Mouse (Mus musculus): ENCODE data around the gene Ccdc30.

The Ccdc30 gene

DNA sequence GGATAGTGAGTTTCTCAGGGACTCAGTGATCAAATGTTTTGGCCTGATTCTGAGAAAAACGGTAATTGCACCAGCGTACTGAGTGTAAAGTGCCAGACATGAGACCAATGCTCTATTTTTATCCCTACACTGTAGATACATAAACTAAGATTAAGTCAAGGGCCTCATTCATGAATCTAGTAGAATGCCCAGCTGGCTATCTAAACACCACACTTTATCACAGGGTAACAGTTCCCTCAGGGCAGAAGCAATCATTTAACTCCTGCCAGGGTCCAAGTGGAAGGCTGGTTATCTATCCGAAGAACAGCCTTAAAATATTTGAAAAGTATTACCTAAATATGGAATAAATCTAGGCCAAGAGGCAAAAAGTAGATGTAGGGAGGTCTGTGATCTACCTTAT is 2.6 kb upstream of the Ccdc30 start:
- in situ Hi-C loops (cut with MboI; ENCODE audit: low sequenced_read_pairs): no loop called here

DNA sequence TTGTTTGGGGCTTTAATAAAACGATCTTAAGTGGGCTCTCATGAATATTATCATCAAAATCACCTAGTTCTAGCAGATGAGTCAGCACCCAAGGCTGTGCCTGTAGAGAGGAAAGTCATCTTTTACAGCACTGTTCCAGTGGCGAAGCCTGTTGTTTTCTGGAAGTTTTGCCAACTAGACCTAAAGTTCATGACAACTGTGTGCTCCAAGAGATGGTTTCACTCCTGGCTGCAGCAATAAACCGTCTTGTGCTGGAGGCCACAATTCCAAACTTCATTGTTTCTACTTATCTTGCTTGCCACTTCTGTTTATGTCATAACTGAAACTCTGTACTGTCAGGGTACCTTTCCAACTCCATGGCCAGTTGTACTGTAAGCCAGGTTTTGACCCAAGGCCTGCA is 1.9 kb upstream of the Ccdc30 start:
- in situ Hi-C loops (cut with MboI; ENCODE audit: low sequenced_read_pairs): no loop called here

DNA sequence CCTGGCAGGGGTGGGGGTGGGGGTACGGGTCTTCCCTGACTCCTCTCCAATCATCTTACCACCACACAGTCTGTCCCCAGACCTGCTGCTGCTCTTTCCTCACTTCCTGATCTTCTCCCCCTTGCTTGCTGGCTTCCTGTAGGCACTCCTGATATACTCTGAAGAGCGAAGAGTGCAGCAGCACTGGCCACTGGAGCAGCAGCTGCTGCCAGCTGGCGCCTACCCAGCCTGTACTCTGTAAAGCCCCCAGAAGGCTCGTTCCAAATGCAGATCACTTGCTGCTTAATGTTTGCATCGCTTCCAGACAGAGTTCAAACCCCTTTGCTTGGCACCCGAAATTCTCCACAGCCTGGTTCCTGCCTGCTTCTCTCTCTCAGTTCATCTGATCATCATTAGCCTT is 2.5 kb downstream of the Ccdc30 start:
- in situ Hi-C loops (cut with MboI; ENCODE audit: low sequenced_read_pairs): no loop called here

DNA sequence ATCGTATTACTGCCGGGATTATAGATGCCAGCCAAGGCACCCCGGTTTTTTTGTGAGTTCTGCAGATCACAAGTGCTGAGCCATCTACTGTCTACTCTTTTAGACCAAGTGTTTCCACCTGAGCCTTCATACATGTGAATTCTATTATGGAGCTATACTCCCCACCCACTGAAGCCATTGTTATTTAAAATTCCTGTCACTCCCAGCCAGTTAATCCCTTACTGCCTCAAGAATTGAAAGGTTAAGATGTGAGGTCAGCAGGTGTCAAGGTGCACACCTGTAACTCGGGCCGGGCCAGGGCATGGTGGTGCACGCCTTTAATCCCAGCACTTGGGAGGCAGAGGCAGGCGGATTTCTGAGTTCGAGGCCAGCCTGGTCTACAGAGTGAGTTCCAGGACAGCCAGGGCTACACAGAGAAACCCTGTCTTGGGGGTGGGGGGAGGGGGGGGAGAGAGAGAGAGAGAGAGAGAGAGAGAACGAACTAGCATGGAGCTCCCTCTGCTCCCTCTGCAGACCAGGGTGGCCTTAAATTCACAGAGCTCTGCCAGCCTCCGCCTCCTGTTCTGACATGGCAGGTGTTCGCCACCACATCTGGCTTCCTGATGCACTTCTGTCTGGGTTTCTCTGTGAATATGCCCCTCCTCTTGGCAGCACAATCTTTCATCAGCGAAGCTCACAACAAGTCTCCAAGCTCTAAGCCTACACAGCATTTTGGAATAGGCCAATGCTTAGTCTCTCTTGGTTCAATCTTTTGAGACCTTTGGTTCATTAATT is 3.3 kb downstream of the Ccdc30 start:
- in situ Hi-C loops (cut with MboI; ENCODE audit: low sequenced_read_pairs): no loop called here

DNA sequence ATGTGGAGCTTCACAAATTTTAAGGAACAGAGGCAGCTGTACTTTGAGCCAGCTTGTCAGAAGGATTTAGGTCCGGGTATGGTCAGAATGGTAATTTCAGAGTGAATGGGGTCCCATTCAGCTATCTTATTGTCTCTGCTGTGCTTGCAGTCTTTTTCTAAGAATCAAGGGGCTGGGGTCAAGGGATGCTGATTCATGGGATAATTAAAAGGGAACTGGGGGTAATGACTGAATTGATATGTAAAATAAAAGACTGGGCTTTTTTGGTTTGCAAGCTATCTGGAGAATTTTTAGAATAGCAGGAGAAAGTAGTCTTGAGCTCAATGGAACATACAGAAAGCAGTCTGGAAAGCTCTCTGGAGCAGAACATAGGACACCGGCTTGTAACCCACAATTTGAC is 11.9 kb downstream of the Ccdc30 start:
- in situ Hi-C loops (cut with MboI; ENCODE audit: low sequenced_read_pairs): no loop called here

DNA sequence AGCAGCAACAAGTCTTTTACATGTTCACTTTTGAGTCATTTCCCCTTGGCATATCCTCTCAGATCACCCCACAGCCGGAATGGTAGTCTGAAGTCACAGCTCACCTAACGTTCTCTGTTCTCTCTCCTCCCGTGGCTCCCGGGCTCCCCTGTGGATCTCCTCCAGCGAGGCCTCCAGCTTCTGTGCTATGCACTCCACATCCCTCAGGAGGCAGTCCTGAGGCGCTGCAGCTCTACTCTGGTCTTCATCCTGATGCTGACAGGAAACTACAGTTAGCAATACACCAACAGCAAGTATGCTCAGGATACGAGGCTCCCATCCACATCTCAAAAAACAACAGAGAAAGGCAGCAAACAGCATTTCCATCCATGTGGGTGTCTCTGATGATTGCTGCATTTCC is 14.4 kb downstream of the Ccdc30 start:
- in situ Hi-C loops (cut with MboI; ENCODE audit: low sequenced_read_pairs): no loop called here

DNA sequence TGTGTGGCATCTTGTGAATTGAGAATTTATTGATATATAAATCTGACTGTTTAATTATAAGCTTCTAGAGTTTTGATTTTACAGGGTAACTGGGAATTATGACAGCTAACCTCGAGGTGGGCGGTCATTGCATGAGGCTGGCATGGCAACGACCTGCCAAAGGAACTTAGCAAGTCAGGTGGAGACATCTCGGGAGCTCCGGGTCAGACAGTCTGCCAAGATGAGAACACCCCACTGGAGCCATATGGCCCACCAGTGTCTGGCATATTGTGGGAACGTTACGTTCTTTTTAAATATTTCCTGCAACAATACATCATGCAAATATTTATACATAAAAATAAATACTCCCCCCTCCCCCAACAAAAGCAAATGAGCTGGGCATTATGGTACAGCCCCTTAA is 16.6 kb downstream of the Ccdc30 start:
- in situ Hi-C loops (cut with MboI; ENCODE audit: low sequenced_read_pairs): no loop called here

DNA sequence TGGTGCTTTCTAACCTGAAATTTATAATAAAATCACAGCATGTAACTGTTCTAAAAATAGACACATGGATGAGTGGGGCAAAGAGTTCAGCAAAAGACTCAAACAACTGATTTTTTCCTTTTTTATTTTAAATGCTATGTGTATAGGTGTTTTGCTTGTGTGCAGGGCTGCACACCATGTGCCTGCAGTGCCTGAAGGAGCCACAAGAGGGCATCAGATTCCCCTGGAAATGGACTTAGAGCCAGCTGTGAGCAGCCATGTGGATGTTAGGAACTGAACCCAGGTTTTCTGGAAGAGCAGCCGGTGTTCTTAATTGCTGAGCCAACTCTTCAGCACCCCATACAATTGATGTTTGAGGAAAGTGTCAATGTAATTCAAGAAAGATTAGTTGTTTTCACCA is 25.0 kb downstream of the Ccdc30 start:
- in situ Hi-C loops (cut with MboI; ENCODE audit: low sequenced_read_pairs): no loop called here

DNA sequence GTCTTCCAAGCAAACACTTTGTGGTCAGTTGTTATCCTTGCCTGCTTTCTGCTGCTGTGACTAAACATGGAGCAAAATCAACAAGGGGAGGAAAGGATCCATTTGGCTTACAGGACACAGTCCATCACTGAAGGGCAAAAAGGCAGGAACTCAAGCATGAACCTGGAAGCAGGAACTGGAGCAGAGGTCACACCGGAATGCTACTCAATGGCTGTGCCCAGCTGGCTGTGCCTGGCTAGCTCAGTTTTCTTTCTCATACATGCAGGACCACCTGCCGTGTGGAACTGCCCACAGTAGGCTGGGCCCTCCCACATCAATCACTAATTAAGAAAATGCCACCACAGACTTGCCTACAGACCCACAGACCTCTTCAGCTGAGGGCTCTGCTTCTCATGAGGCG is 26.1 kb downstream of the Ccdc30 start:
- in situ Hi-C loops (cut with MboI; ENCODE audit: low sequenced_read_pairs): no loop called here

DNA sequence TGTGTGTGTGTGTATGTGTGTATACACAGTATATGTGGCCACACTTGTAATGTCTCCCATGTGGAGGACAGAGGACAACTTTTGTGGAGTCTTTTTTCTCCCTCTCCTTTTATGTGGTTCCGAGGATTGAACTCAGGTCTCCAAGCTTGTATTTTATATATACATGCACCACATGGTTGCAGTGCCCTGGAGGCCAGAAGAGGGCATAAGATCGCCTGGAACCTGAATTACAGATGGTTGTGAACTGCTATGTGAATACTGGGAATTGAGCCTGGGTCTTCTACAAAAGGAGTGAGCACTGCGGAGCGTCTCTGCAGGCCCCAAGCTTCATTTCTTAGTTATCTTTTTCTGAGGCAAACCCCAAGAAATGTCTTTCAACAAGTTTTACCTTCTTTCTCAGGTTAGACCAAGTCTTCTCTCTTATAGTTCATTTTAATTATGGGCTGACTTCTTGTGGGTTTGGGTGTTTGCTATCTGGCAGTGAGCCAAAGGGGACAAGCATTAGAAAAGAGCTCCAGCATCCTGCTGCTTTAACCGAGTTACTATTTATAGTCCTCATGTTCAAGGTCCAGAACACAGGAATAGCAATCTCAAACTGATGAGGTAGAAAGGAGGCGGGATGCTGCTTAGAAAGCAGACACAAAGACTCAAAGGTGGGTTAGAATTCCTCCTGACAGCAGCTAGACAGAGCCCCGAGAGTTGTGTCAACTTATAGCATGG is 33.7 kb downstream of the Ccdc30 start:
- in situ Hi-C loops (cut with MboI; ENCODE audit: low sequenced_read_pairs): no loop called here

DNA sequence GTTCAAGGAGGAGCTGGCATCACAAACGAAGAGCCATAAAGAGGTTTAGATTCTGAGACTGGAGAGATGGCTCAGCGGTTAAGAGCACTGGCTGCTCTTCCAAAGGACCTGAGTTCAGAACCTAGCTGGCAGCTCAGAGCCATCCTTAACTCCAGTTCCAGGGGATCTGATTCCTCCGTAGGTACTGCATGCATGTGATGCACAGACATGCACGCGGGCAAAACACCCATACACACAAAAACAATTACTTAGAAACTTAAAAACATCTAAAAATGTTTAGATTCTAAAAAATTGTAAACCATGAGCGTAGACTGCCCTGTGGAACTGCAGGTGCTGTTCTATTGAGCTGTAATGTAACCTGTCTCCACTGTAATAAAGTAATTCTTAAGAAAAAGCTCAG is 45.9 kb downstream of the Ccdc30 start:
- in situ Hi-C loops (cut with MboI; ENCODE audit: low sequenced_read_pairs): no loop called here

DNA sequence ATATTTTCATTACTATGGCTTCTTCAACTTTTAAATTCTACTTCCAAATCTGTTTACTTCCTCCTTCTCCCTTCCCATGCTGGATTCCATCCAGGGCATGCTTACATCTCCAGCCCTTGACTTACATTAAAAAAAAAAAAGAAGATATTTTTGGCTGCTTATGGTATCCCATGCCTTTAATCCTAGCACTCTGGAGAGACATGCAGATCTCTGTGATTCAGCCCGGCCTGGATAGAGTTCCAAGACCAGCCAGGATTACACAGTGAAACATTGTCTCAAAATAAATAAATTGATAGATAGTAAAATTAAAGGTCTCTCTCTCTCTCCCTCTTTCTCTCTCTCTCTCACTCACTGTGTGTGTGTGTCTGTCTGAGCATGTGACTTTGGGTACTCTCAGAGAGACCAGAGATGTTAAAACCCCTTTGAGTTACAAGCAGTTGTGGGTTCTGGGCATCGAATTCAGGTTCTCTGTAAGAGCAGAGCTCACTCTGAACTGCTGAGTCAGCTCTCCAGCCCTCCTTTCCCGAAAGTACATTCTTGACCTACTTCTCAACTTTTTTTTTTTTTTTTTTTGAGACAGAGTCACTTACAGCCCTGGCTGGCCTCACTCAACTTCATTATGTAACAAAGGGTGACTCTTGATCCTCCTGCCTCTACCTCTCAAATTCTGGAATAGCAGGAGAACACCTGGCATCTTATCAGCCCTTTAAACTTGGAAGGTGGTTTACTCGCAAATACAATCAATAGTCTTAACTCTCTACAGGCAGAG is 48.4 kb downstream of the Ccdc30 start:
- in situ Hi-C loops (cut with MboI; ENCODE audit: low sequenced_read_pairs): no loop called here

DNA sequence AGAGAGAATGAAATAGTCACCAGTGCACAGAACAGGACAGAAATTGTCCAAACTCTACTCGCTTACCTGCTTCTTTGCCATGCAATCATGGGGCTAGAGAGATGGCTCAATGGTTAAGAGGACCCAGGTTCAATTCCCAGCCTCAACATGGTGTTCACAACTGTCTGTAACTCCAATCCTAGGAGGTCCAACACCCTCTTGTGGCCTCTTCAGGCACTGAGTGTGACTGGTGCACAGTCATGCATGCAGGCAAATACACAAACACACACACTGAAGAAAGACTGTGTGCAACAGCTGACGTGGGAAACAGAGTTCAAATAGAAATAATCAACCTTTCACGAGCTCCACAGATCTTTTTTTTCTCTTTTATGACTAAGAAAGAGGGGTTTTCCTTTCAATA is 53.1 kb downstream of the Ccdc30 start:
- in situ Hi-C loops (cut with MboI; ENCODE audit: low sequenced_read_pairs): no loop called here

DNA sequence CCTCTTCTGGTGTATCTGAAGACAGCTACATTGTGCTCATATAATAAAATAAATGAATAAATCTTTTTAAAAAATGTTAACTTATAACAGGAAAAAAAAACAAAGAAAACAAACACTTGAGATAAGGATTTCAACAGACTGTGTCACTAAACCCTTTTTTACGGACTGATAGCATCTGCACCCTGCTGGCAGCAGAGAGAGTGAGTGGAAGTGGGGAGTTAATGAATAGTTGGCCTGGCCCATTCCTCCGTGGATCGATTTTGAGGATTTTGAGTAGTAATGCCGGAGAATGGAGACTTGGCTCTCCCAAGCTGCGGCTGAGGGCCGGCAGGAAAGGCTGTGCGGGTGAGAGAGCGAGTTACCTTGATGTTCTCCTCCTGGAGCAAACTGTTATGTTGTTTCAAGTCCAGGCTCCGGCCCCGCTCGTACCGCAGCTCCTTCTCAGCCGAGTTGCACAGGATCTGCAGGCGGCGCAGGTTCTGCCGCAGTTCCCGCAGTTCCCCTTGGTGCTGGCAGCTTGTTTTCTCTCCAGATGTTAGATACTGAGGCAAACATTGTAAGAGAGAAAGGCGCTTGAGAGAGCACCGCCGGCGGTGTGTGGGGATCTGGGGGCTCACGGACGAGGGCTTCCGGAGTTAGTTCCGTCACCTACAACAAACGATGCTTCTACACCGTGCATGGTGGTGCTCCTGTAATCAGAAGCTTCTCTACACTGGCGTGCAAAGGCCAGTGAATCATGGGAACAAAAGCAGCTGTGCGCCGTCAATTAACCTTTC is 55.9 kb downstream of the Ccdc30 start:
- in situ Hi-C loops (cut with MboI; ENCODE audit: low sequenced_read_pairs): no loop called here

DNA sequence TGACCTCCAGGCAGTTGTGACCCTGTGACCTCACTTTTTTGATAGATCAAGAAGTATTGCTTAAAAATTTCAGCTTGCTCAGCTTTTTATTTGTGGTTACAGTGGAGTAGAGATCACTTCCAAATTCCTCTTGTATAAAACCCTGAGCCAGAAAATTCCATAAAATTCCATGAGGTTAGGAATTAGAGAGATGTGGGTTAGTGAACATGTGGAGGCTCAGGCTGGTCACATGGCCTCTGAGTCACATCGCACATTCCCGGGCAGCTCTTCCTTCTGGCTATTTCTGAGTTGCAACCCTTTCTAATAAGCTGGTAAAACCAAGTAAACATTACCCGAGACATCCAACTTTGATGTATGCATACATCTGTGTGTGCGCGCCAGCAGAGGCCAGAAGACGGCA is 69.8 kb downstream of the Ccdc30 start:
- in situ Hi-C loops (cut with MboI; ENCODE audit: low sequenced_read_pairs): loop anchor here (10.0 kb wide), 1 partner anchor 101 kb away; no protein-coding TSS in a partner anchor

DNA sequence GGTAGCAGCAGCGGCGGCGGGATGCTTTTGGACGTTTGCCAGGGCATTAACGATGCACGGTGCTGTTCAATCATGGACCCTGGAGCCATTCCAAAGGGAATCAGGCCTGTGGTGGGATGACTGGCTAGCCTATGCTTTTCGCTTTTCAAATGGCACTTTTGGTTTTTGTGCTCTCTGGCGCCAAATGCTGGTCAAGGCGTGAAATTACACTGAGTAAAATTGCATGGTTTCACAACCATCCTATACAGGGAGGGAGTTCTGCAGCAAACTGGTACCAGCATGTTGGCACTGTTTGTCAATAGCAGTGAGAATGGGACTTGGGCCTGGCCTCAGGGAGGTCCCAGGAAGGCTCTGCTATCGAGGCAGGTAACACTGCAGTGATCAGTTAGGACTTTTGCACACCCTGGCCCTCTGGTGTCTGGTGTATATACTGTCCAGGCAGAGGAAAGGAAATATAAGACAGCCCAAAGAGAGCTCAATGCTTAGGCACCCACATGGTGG is 76.4 kb downstream of the Ccdc30 start:
- in situ Hi-C loops (cut with MboI; ENCODE audit: low sequenced_read_pairs): no loop called here

DNA sequence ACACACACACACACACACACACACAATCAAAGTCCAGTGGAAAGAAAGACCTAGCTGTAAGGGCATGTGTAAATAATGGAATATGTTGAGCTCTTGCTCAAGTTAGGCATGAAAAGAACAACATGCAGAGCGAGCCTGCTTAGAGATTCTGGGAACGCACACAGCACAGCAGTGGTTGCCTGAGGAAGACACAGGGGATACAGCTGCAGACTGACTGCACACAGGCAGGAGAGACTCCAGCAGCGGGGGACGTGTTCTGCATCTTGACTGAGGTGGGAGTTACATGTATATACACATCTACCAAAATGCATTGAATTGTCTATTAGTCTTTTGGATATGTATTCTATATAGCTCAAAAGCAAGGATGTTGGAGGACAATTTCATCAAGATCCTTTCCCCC is 76.9 kb downstream of the Ccdc30 start:
- in situ Hi-C loops (cut with MboI; ENCODE audit: low sequenced_read_pairs): no loop called here

DNA sequence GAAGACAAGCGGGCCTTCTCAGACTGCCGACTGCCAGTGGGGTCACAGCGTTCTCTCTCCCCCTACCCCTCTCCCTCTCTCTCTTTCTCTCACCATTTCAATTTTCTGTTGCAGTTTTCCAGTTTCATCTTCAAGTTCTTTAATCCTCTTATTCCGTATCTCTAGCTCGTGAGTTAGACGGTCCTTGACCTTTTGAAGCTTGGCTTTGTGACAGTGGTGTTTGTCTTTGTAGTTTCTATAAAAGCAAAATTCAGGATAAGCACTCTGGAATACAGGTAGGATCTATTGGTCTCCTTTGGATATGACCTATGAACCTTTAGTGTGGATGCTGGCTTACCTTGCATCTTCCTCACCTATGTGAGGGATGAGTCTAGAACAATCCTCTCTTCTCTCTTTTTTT is 81.8 kb downstream of the Ccdc30 start:
- in situ Hi-C loops (cut with MboI; ENCODE audit: low sequenced_read_pairs): no loop called here

DNA sequence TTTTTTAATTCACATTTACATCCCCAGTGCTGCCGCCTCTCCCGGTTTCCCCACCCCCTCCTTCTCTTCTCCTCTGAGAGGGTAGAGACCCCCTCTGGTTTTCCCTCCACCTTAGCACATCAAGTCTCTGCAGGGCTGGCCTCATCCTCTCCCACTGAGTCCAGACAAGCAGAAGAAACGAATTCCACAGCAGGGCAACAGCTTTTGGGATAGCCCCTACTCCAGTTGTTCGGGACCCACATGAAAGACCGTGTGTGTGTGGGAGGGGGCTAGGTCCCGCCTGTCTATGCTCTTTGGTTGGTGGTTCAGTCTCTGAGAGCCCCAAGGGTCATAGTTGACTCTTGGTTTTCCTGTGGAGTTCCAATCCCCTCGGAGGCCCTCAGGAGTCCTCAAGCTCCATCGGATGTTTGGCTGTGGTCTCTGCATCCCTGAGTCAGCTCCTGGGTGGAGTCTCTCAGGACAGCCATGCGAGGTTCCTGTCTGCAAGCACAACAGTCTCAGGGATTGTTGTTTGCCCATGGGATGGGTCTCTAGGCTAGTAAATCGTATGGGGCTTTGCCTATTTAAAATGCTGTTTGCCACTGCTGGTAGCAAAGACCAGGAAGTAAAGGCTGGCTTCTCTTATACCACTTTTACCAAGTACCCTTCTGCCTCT is 94.3 kb downstream of the Ccdc30 start:
- in situ Hi-C loops (cut with MboI; ENCODE audit: low sequenced_read_pairs): no loop called here

DNA sequence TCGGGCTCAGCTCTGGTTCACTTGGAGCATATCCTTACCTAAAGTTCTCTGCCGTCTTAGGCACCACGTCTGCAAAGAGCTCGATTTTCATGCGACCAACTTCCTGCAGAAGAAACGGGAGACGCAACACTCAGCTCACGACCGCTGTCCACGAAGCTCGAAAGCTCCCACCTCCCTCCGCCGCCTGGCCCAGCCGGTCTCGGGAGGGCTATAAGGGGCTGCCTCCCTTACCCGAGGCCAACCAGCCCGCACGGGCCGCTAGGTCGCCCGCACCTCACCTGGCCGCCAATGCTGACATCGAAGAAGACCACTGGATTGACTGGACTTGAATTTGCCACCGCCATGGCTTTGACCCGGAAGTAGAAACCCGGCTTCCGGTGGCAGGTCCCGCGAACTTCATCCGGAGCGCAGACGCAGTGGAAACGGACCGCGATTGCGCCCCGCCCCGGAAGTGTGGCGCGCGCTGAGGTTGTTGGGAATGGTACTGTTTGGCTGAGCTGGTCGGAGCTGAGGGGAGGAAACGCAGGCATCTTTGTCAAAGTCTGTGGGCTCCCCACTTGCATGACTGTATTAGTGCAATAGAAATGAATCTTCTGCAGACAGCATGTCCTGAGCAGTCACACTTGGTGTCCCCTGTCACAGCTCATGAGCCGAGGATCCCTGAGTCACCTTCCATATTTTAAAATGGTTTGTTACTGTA is 95.0 kb downstream of the Ccdc30 start, which contains the start of gene Ppih:
Gene Ppih (minus strand): TSS at position 416 of the 700 bp plus-strand sequence.
- in situ Hi-C loops (cut with MboI; ENCODE audit: low sequenced_read_pairs): no loop called here

Measured in CH12F3 (cell line).